Mouse (Mus musculus) kidney, embryonic 16.5 days (tissue): ENCODE measurements around the gene Triap1. TPM values are rescaled to one million over a fixed set of nuclear protein-coding genes. Genes with fewer than 3 reads are reported as not detected.
A peak's percentile ranks its signal among the peaks of the same experiment; 100 is the strongest.

Experiments used
- ATAC-seq: fragments of 200-750 bp; cut with Nextera tagmentation; 2 replicates; pipeline ENCODE4 v1.8.0; 2017; ENCODE audit warnings: moderate TSS enrichment; ENCODE audit not compliant: low FRiP score, low TSS enrichment
- H3K27ac ChIP-seq: fragments of 300-500 bp; sonication (generic); 2 replicates; pipeline ENCODE4 v1.5.1; 2014; ENCODE audit warnings: low read length
- H3K27me3 ChIP-seq: fragments of 300-500 bp; sonication (generic); 2 replicates; pipeline ENCODE4 v1.6.1; 2014; ENCODE audit warnings: low read length, control low read depth, mixed read lengths; ENCODE audit not compliant: insufficient read depth
- H3K36me3 ChIP-seq: fragments of 300-500 bp; sonication (generic); 2 replicates; pipeline ENCODE4 v1.6.1; 2014; ENCODE audit warnings: low read length, control low read depth, mixed read lengths; ENCODE audit not compliant: insufficient read depth
- H3K4me1 ChIP-seq: fragments of 300-500 bp; sonication (generic); 2 replicates; pipeline ENCODE4 v1.6.1; 2014; ENCODE audit warnings: low read length, control low read depth, mixed read lengths; ENCODE audit not compliant: insufficient read depth
- H3K4me2 ChIP-seq: fragments of 300-500 bp; sonication (generic); replicated peaks from 2 replicates; pipeline ENCODE4 v1.6.1; 2014; ENCODE audit warnings: low read depth, low read length
- H3K4me3 ChIP-seq: fragments of 300-500 bp; sonication (generic); 2 replicates; pipeline ENCODE4 v1.5.1; 2014; ENCODE audit warnings: mild to moderate bottlenecking, low read length
- H3K9ac ChIP-seq: fragments of 300-500 bp; sonication (generic); replicated peaks from 2 replicates; pipeline ENCODE4 v1.6.1; 2014; ENCODE audit warnings: low read length
- H3K9me3 ChIP-seq: fragments of 300-500 bp; sonication (generic); 2 replicates; pipeline ENCODE4 v1.6.1; 2016; ENCODE audit warnings: low read length, control low read depth
- WGBS: fragments of 180-500 bp; shearing (Covaris S2); extraction: QIAGEN DNeasy Blood & Tissue Kit; methylation state at CpG from one replicate; pipeline ENCODE4 v1.1.7; 2014; 5-methylcytosine and 5-hydroxymethylcytosine counted together
- polyA plus RNA-seq: library from polyadenylated mRNA; unstranded; fragments of >200 nt; fragmentation: Nextera tagmentation; extraction: Ambion mirVana; gene quantifications from 2 replicates; pipeline ENCODE4 v1.2.1, GENCODE M21; 2015

Triap1 gene
- polyA plus RNA-seq, 1 experiment from 2014 or later = 56.3 TPM

- H3K27ac ChIP-seq = no peak overlapping the region
- peak; percentile 52 for ATAC-seq
These were observed 28.0 kb upstream of the Triap1 start for GRCm38 (mm10) chr5:115312816-115313667.

DNA sequence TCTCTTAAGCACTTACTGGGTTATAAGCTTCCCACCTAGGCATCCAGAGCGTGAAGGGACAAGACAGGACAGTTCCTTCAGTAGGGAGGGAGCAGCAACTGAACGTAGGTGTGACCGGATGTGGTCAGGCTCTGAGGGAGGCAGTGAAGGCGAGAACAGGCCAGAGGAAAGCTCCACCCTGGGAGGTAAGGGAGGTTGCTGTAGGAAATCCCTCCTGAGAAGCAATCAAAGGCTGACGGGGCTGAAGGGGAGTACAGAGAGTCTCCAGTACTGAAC lies 27.4 kb upstream of the Triap1 start:
- Histone ChIP-seq H3K4me1 (peaks cover 31% of the 10 kb centered on the region), H3K27ac (no peak overlapping the region), H3K9ac (no peak overlapping the region), H3K9me3 (no peaks in the 10 kb centered on the region), H3K36me3 (no peaks in the 10 kb centered on the region), H3K27me3 (no peaks in the 10 kb centered on the region), H3K4me3 (no peak overlapping the region), H3K4me2 (no peak overlapping the region)
- ATAC-seq = no peak
- WGBS = 44% methylated on average over 5 of the region's 5 CpGs

More at GRCm38 (mm10) chr5:115312816-115313667, 28.0 kb upstream of the Triap1 start:
- 53% methylated on average over 10 of the region's 10 CpGs for WGBS
- Histone ChIP-seq H3K36me3 (no peaks in the 10 kb centered on the region), H3K4me3 (no peak overlapping the region), H3K9ac (no peak overlapping the region), H3K4me2 (no peak overlapping the region), H3K27me3 (no peaks in the 10 kb centered on the region), H3K9me3 (no peaks in the 10 kb centered on the region), H3K4me1 (peaks cover 27% of the 10 kb centered on the region)

GRCm38 (mm10) chr5:115316968-115317644 lies 23.9 kb upstream of the Triap1 start:
- H3K4me2 ChIP-seq = peak overlapping the region; percentile 40
- peaks cover 43% of the 10 kb centered on the region for H3K4me1 ChIP-seq

DNA sequence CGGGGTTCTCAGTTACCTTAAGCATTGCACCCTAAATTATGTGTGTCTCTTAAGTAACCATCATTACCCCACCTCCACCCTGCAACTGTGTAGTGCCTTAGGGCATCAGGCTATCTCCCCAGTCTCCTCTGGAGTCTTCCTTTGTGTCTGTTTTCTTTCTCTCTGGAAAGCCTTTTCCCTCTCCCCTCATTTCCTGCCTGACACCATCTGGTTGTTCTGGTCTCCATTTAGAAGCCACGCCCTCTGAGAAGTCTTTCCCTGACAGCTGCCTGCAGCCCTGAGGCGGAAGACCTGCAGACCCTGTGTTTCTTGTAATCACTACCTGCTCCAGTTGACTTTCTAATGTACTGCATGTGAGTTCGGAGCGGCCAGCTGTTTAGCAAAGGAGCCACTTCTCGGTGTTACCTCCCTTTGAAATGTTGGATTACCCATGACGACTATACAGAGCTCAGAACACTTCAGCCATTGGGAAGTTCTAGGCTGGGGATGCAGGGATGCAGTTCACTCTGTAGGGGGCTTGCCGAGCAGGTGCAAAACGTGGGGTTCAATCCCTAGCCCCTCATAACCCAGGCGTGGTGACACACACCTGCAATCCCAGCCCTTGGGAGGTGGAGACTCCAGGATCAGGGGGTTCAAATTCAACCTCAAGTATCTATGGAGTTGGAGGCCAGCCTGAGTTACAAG lies 23.2 kb upstream of the Triap1 start:
- WGBS = 6% methylated on average over 10 of the region's 10 CpGs
- no peaks in the 10 kb centered on the region for H3K36me3 ChIP-seq
- H3K9me3 ChIP-seq = no peaks in the 10 kb centered on the region
- no peaks in the 10 kb centered on the region for H3K27me3 ChIP-seq
- peak overlapping the region; percentile 18 for H3K27ac ChIP-seq
- peak overlapping the region; percentile 40 for H3K4me2 ChIP-seq
- peak overlapping the region; percentile 53 for H3K9ac ChIP-seq
- H3K4me1 ChIP-seq = peaks cover 43% of the 10 kb centered on the region
- H3K4me3 ChIP-seq = 0 out of 2 replicates have a peak overlapping the region, but pooled peaks have one; percentile 12
- ATAC-seq = peak; percentile 29; the same call in 1 of the 2 replicates

More at GRCm38 (mm10) chr5:115316968-115317644, 23.9 kb upstream of the Triap1 start:
- Histone ChIP-seq H3K27ac (peak overlapping the region; percentile 9), H3K4me3 (no peak overlapping the region), H3K9ac (peak overlapping the region; percentile 53), H3K36me3 (no peaks in the 10 kb centered on the region), H3K9me3 (no peaks in the 10 kb centered on the region), H3K27me3 (no peaks in the 10 kb centered on the region)
- no peak for ATAC-seq
- WGBS = 12% methylated on average over 14 of the region's 14 CpGs

DNA sequence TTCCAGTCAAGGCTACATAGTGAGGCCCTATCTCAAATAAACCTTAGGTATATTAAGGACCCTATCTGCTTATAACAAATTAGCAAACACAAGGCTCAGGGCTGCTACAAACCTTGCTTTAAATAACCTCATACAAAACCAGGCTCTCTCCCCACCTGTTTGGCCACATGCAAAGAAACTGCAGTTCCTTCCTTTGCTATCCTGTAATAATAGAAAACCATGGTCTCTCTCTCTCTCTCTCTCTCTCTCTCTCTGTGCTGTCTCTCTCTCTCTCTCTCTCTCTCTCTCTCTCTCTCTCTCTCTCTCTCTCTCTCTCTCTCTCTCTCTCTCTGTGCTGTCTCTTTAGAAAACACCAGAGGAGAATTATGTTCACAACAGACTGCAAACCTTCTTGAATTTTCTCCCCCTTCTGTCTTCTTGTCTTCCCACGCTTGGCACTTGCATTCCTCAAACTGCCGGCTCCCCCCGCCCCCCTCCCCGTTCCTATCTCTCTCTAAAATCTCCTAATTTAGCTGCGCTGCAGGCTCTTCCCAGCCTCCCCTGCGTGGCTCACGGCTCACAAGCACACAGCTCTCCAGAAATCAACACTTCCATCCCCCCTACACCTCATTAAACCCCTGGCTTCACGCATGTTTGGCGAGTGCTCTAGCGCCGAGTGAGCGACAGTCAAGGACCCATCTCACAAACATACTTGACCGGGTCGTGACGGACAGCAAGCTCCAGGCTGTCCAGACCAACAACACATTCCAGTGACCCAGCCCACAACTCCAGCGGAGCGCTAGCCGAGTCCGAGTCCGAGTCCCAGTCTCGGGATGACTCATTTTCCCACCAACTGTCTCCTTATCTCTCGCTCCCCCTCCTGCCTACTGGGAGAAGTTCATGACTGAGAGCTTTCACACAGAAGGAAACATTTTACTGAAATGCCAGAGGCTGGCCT lies 21.8 kb upstream of the Triap1 start:
- Histone ChIP-seq H3K36me3 (no peaks in the 10 kb centered on the region), H3K9ac (peak overlapping the region; percentile 64)
- WGBS = under 1% methylated on average over 22 of the region's 22 CpGs

DNA sequence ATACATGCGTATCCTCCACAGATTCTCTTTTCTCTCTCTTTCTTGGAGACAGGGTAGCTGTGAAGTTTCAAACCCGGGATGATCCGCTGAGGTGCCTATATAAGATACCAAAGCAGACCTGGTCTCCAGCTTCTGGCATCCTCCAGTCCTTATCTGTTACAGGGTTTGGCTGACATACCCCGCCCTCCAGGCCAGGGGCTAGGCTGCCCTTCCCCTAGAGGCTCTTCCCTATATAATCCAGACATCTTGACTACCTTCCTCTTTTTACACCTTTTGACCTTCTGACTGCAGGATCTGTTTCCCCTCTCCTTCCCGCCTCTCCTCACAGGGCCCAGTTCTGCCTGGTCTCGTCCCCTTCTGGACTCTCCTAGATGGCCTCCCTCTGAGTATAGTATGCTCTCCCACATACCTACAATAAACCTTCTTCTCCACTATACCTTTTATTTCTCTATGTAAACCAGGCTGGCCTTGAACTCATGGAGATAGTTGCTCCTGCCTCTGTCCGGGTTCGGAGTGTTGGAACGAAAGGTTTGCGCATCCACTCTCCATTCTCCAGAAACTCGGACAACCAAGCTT lies 14.7 kb upstream of the Triap1 start:
- peak overlapping the region; percentile 82 for H3K4me3 ChIP-seq
- peaks cover 25% of the 10 kb centered on the region for H3K4me1 ChIP-seq
- WGBS = 25% methylated on average over 11 of the region's 11 CpGs
- no peaks in the 10 kb centered on the region for H3K9me3 ChIP-seq
- H3K27me3 ChIP-seq = no peaks in the 10 kb centered on the region
- H3K4me2 ChIP-seq = peak overlapping the region; percentile 81
- peak overlapping the region; percentile 96 for H3K9ac ChIP-seq
- peak overlapping the region; percentile 69 for H3K27ac ChIP-seq
- peaks cover 16% of the 10 kb centered on the region for H3K36me3 ChIP-seq
- peak; percentile 40; the same call in 1 of the 2 replicates for ATAC-seq

More for the DNA sequence above, 21.8 kb upstream of the Triap1 start:
- no peaks in the 10 kb centered on the region for H3K9me3 ChIP-seq
- peak overlapping the region; percentile 49 for H3K4me3 ChIP-seq
- H3K27ac ChIP-seq = peak overlapping the region; percentile 91
- H3K27me3 ChIP-seq = no peaks in the 10 kb centered on the region
- H3K4me1 ChIP-seq = peaks cover 32% of the 10 kb centered on the region
- ATAC-seq = peak; percentile 86
- H3K4me2 ChIP-seq = peak overlapping the region; percentile 82

DNA sequence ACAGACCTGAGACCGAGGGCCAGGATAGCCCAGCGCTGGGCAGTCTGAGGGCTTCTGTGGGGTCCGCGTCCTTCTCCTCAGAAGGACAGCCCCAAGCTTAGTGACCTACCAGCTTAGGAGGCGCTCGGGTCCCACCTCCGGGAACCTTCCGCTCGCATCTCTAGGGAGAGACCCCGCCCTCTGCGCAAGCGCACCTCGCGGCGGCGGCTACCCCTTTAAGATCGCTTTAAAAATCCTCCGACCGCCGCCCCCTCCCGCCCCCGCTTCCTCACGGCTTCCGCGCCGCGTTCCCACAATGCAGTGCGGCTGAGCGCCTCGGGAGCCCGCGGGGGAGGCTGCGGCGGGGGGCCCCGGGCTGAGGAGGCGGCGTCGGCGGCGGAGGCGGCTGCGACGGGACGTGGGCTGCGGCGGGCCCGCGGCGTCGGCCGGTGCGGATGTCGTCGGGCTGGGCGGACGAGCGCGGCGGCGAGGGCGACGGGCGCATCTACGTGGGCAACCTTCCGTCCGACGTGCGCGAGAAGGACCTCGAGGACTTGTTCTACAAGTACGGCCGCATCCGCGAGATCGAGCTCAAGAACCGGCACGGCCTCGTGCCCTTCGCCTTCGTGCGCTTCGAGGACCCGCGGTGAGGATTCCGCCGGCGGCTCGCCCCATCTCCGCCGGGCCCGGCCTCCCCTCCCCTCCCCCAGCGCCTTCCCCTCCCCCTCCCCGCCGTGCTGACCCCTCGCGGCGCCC lies 14.0 kb upstream of the Triap1 start, which contains the start of gene Srsf9:
Gene Srsf9, plus strand, starts transcription at position 303 of the 735 bp plus-strand sequence.
- peak; percentile 95 for ATAC-seq
- WGBS = under 1% methylated on average over 81 of the region's 97 CpGs
- H3K36me3 ChIP-seq = peaks cover 23% of the 10 kb centered on the region
- peak within 1 kb of the TSS; percentile 96 for H3K9ac ChIP-seq
- H3K9me3 ChIP-seq = no peaks in the 10 kb centered on the region
- H3K27ac ChIP-seq = peak within 1 kb of the TSS; percentile 93
- peak within 1 kb of the TSS; percentile 81 for H3K4me2 ChIP-seq
- H3K4me1 ChIP-seq = peaks cover 25% of the 10 kb centered on the region
- H3K27me3 ChIP-seq = no peaks in the 10 kb centered on the region
- H3K4me3 ChIP-seq = peak within 1 kb of the TSS; percentile 82
